In genomic region chr10:43477459-43477858, GRCm38 (mm10) we compare ENCODE assay signal across 8 mouse cellular contexts. TPM values are rescaled to one million over a fixed set of nuclear protein-coding genes. Genes with fewer than 3 reads are reported as not detected.
DNase-seq lines count a peak whose midpoint lies in the region; ATAC-seq and TF ChIP-seq lines count a peak whose summit lies in the region.

No protein-coding gene starts in this region.

- H3K4me2 ChIP-seq in heart, embryonic 13.5 days: peak overlapping the region; percentile 83
- H3K4me2 ChIP-seq in hindbrain, embryonic 11.5 days (replicated peaks; ENCODE audit: low read depth, low read length): peak overlapping the region; percentile 98
- peak overlapping the region; percentile 89 for H3K4me2 ChIP-seq in midbrain, embryonic 13.5 days (replicated peaks)

- H3K36me3 ChIP-seq in heart, embryonic 13.5 days: no peaks in the 10 kb centered on the region
- no peaks in the 10 kb centered on the region for H3K36me3 ChIP-seq in hindbrain, embryonic 11.5 days (ENCODE audit: control insufficient read depth, insufficient read depth, low read length)
- no peaks in the 10 kb centered on the region for H3K36me3 ChIP-seq in midbrain, embryonic 13.5 days

- peak overlapping the region; percentile 98 for H3K9ac ChIP-seq in heart, embryonic 13.5 days
- H3K9ac ChIP-seq in hindbrain, embryonic 11.5 days (ENCODE audit: low read depth, low read length): peak overlapping the region; percentile 99; the same call in 1 of the 2 replicates
- peak overlapping the region; percentile 92; the same call in 1 of the 2 replicates for H3K9ac ChIP-seq in midbrain, embryonic 13.5 days (replicated peaks)

- H3K27ac ChIP-seq in heart, embryonic 13.5 days (replicated peaks): peak overlapping the region; percentile 96
- H3K27ac ChIP-seq in bone marrow macrophage, adult 2 months (ENCODE audit: insufficient read depth, low read depth, low read length): no peak overlapping the region
- H3K27ac ChIP-seq in hindbrain, embryonic 11.5 days (ENCODE audit: low read depth, low read length): peak overlapping the region; percentile 99
- H3K27ac ChIP-seq in midbrain, embryonic 13.5 days: peak overlapping the region; percentile 98

- H3K4me3 ChIP-seq in heart, embryonic 13.5 days: peak overlapping the region; percentile 88
- peak overlapping the region; percentile 92; the same call in 1 of the 2 replicates for H3K4me3 ChIP-seq in bone marrow macrophage, adult 2 months (ENCODE audit: insufficient read depth, low read length)
- peak overlapping the region; percentile 85 for H3K4me3 ChIP-seq in hindbrain, embryonic 11.5 days (ENCODE audit: low read depth, low read length)
- H3K4me3 ChIP-seq in midbrain, embryonic 13.5 days (replicated peaks): peak overlapping the region; percentile 80

- TF ChIP-seq CTCF in bone marrow macrophage, adult 2 months (IDR thresholded peaks at IDR 0.05; ENCODE audit: low read depth, low read length): no peak

- no peak for TF ChIP-seq POLR2A in bone marrow macrophage, adult 2 months (IDR thresholded peaks at IDR 0.05; ENCODE audit: borderline replicate concordance, low read depth, low read length)

- no peak for ATAC-seq in heart, embryonic 13.5 days (ENCODE audit: extremely low read depth, insufficient number of reproducible peaks, low FRiP score, low TSS enrichment)
- ATAC-seq in hindbrain, embryonic 11.5 days (ENCODE audit: low FRiP score): peak; percentile 15
- no peak for ATAC-seq in midbrain, embryonic 13.5 days

- H3K4me1 ChIP-seq in heart, embryonic 13.5 days: peaks cover 33% of the 10 kb centered on the region
- H3K4me1 ChIP-seq in bone marrow macrophage, adult 2 months (ENCODE audit: control insufficient read depth, insufficient read depth, low read length): peaks cover 16% of the 10 kb centered on the region
- H3K4me1 ChIP-seq in hindbrain, embryonic 11.5 days (replicated peaks; ENCODE audit: control insufficient read depth, insufficient read depth, low read length): no peaks in the 10 kb centered on the region; the same call in 1 of the 2 replicates
- peaks cover 40% of the 10 kb centered on the region for H3K4me1 ChIP-seq in midbrain, embryonic 13.5 days (replicated peaks)

- DNase-seq in heart, adult 8-10 months (ENCODE audit: low spot score): no peak
- no peak for DNase-seq in hindbrain, embryonic 11.5 days (ENCODE audit: low spot score)
- DNase-seq in cerebellum, postnatal 25 days: no peak
- DNase-seq in thymus, postnatal 36 days: no peak
- DNase-seq in layer of hippocampus, postnatal 25 days (ENCODE audit: extremely low spot score in 1 of 2, low spot score in 1 of 2): no peak

- WGBS in heart, embryonic 13.5 days: 11% methylated on average over 9 of the region's 9 CpGs
- 8% methylated on average over 9 of the region's 9 CpGs for WGBS in hindbrain, embryonic 11.5 days
- 3% methylated on average over 9 of the region's 9 CpGs for WGBS in midbrain, embryonic 13.5 days

- no peaks in the 10 kb centered on the region for H3K9me3 ChIP-seq in heart, embryonic 13.5 days
- no peaks in the 10 kb centered on the region for H3K9me3 ChIP-seq in hindbrain, embryonic 11.5 days (ENCODE audit: control insufficient read depth, low read length)
- H3K9me3 ChIP-seq in midbrain, embryonic 13.5 days: no peaks in the 10 kb centered on the region

- H3K27me3 ChIP-seq in heart, embryonic 13.5 days (replicated peaks): no peaks in the 10 kb centered on the region
- H3K27me3 ChIP-seq in hindbrain, embryonic 11.5 days (ENCODE audit: control insufficient read depth, insufficient read depth, low read length): no peaks in the 10 kb centered on the region
- H3K27me3 ChIP-seq in midbrain, embryonic 13.5 days: no peaks in the 10 kb centered on the region

RNA-seq across cellular contexts. Expression of gene Bend3, which starts 1.2 kb away (rescaled TPM):
- 2.5 and 2.8 TPM in 2 replicates for polyA plus RNA-seq in heart, embryonic 13.5 days (2015; fragmentation: Nextera tagmentation; extraction: Ambion mirVana)
- total RNA-seq in heart, adult 8-10 months (2022): 1 to 10 TPM; 6.2 to 9.1 (median 6.8) TPM
- 1.3 and 2.4 TPM in 2 replicates for polyA plus RNA-seq in bone marrow macrophage, adult 2 months (2012; ENCODE audit: insufficient read depth, insufficient read length, missing spikeins)
- 8.7 and 8.8 TPM in 2 replicates for polyA plus RNA-seq in hindbrain, embryonic 11.5 days (2014; fragmentation: Nextera tagmentation; extraction: Ambion mirVana)
- polyA plus RNA-seq in midbrain, embryonic 13.5 days (2015; fragmentation: Nextera tagmentation; extraction: Ambion mirVana): 4.2 TPM in 2 replicates
- 1 to 10 TPM; 4.9 to 7.7 TPM for total RNA-seq in layer of hippocampus, postnatal 25 days (2021)

RNA-seq across cellular contexts. Expression of gene Gm9803, which starts 46.4 kb away (rescaled TPM):
- 12.0 and 14.9 TPM in 2 replicates for polyA plus RNA-seq in heart, embryonic 13.5 days (2015; fragmentation: Nextera tagmentation; extraction: Ambion mirVana)
- 10 to 100 TPM in 1 of 4 experiments, 1 to 10 TPM in 2, not detected in 1; 3.6 to 16.9 (median 7.9) TPM for total RNA-seq in heart, adult 8-10 months (2022)
- 11.0 and 18.4 TPM in 2 replicates for polyA plus RNA-seq in bone marrow macrophage, adult 2 months (2012; ENCODE audit: insufficient read depth, insufficient read length, missing spikeins)
- polyA plus RNA-seq in hindbrain, embryonic 11.5 days (2014; fragmentation: Nextera tagmentation; extraction: Ambion mirVana): 9.6 and 16.8 TPM in 2 replicates
- 29.1 and 30.9 TPM in 2 replicates for polyA plus RNA-seq in midbrain, embryonic 13.5 days (2015; fragmentation: Nextera tagmentation; extraction: Ambion mirVana)
- 10 to 100 TPM in 1 of 2 experiments, not detected in 1; 15.7 TPM for total RNA-seq in layer of hippocampus, postnatal 25 days (2021)
